In genomic region chr6:128277132-128278085, GRCm38 (mm10) we compare ENCODE assay signal across 17 mouse cellular contexts. TPM values are rescaled to one million over a fixed set of nuclear protein-coding genes. Genes with fewer than 3 reads are reported as not detected.
DNase-seq lines count a peak whose midpoint lies in the region; ATAC-seq and TF ChIP-seq lines count a peak whose summit lies in the region.
"Had no signal": no experiment of that assay in that cellular context is flagged by ENCODE, and none has a peak within 500 bp of the region (broad histone marks: within the 10 kb centered on the region; RNA-seq: fewer than 3 reads in every experiment).

No protein-coding gene starts in this region.

- H3K4me3 ChIP-seq in kidney, adult 2 months (ENCODE audit: insufficient read depth, low read depth, low read length): no peak overlapping the region
- no peak overlapping the region for H3K4me3 ChIP-seq in kidney, embryonic 15.5 days (replicated peaks)
- H3K4me3 ChIP-seq: heart, embryonic 12.5 days; hindbrain, embryonic 15.5 days; megakaryocyte, embryonic 14.5 days had no signal

- intact Hi-C loops in heart, postnatal 14 days (cut with DNase I): no loop called here

- H3K27ac ChIP-seq in kidney, adult 2 months (ENCODE audit: insufficient read depth, low read depth, low read length): 0 out of 2 replicates have a peak overlapping the region, but pooled peaks have one; percentile 12
- no peak overlapping the region for H3K27ac ChIP-seq in kidney, embryonic 15.5 days
- H3K27ac ChIP-seq: hindbrain, embryonic 15.5 days; stomach, postnatal 0 days had no signal

- TF ChIP-seq CTCF in kidney, adult 2 months (conservative IDR thresholded peaks at IDR 0.05; ENCODE audit: insufficient read depth, insufficient read length, low read depth, low read length): no peak

- no peaks in the 10 kb centered on the region for H3K27me3 ChIP-seq in kidney, adult 2 months (replicated peaks; ENCODE audit: control insufficient read depth, insufficient read depth, low read length)
- no peaks in the 10 kb centered on the region for H3K27me3 ChIP-seq in kidney, embryonic 15.5 days
- H3K27me3 ChIP-seq: heart, embryonic 12.5 days; hindbrain, embryonic 15.5 days had no signal

- 74% methylated on average over 11 of the region's 11 CpGs for WGBS in kidney, adult 2 months
- 76% methylated on average over 11 of the region's 11 CpGs for WGBS in kidney, embryonic 15.5 days
- WGBS in large intestine, adult 2 months: 45% methylated on average over 11 of the region's 11 CpGs

- no peak for TF ChIP-seq POLR2A in kidney, adult 2 months (IDR thresholded peaks at IDR 0.05; ENCODE audit: low read depth, low read length)

- no peak for ATAC-seq in kidney, embryonic 15.5 days (replicated peaks; ENCODE audit: low FRiP score)
- ATAC-seq: activated CD4-positive, CD25-positive, alpha-beta regulatory T cell, adult 4 months; CD4-positive, CD25-positive, alpha-beta regulatory T cell, adult 4 months had no signal

- H3K4me2 ChIP-seq in kidney, embryonic 15.5 days: no peak overlapping the region
- H3K4me2 ChIP-seq: heart, embryonic 12.5 days; hindbrain, embryonic 15.5 days had no signal

- H3K9me3 ChIP-seq in kidney, embryonic 15.5 days (replicated peaks): no peaks in the 10 kb centered on the region
- H3K9me3 ChIP-seq: heart, embryonic 12.5 days; hindbrain, embryonic 15.5 days had no signal

- H3K36me3 ChIP-seq in kidney, adult 2 months (ENCODE audit: control insufficient read depth, insufficient read depth, low read length): no peaks in the 10 kb centered on the region
- no peaks in the 10 kb centered on the region for H3K36me3 ChIP-seq in kidney, embryonic 15.5 days
- H3K36me3 ChIP-seq: heart, embryonic 12.5 days; hindbrain, embryonic 15.5 days had no signal

- no peak overlapping the region for H3K9ac ChIP-seq in kidney, embryonic 15.5 days
- H3K9ac ChIP-seq: heart, embryonic 12.5 days; hindbrain, embryonic 15.5 days had no signal

- peak; percentile 54 for DNase-seq in kidney, adult 2 months
- peak; percentile 23 for DNase-seq in right cerebral cortex, postnatal 25 days
- DNase-seq in right cerebral cortex, adult 2 months (ENCODE audit: low spot score in 2 of 2): no peak
- DNase-seq in large intestine, adult 2 months (ENCODE audit: low read depth, low spot score): peak; percentile 62
- peak; percentile 80 for DNase-seq in yolk sac, embryonic 10.5 days (ENCODE audit: low spot score)
- no peak for DNase-seq in heart, postnatal 14 days
- no peak for DNase-seq in spleen, postnatal 36 days (ENCODE audit: low spot score in 2 of 2)
- DNase-seq: cerebellum, postnatal 36 days; kidney, postnatal 10 days; lung, adult 2 months had no signal

- 0 out of 2 replicates have a peak, but pooled peaks cover 4% of the 10 kb centered on the region for H3K4me1 ChIP-seq in kidney, adult 2 months (ENCODE audit: control insufficient read depth, insufficient read depth, low read length)
- H3K4me1 ChIP-seq in kidney, embryonic 15.5 days: peaks cover 27% of the 10 kb centered on the region
- H3K4me1 ChIP-seq: megakaryocyte, embryonic 14.5 days had no signal

RNA-seq across cellular contexts. Expression of gene Tead4, which starts 23.2 kb away (rescaled TPM):
- polyA plus RNA-seq in kidney, adult 2 months (2012; rRNA removed): 1.3 and 1.4 TPM in 2 replicates
- 2.5 and 3.5 TPM in 2 replicates for polyA plus RNA-seq in kidney, embryonic 15.5 days (2015; fragmentation: Nextera tagmentation; extraction: Ambion mirVana)
- polyA plus RNA-seq in large intestine, adult 2 months (2012; rRNA removed): 0.77 and 0.84 TPM in 2 replicates
- 1 to 10 TPM; 4.6 to 5.0 TPM for total RNA-seq in heart, postnatal 14 days (2021)
- polyA plus RNA-seq: activated CD4-positive, CD25-positive, alpha-beta regulatory T cell, adult 4 months; CD4-positive, CD25-positive, alpha-beta regulatory T cell, adult 4 months had no signal

Comparison
In these comparisons a context has a peak if more than half of its experiments do, and no peak if none do; other contexts are left out.
1. DNase-seq: peak in kidney, adult 2 months (single experiment), right cerebral cortex, postnatal 25 days (single experiment), large intestine, adult 2 months (single experiment) and yolk sac, embryonic 10.5 days (single experiment); none in right cerebral cortex, adult 2 months (0 of 2), heart, postnatal 14 days (0 of 2) and spleen, postnatal 36 days (0 of 2).